Mouse (Mus musculus): ENCODE measurements around the gene Nipsnap1. TPM values are rescaled to one million over a fixed set of nuclear protein-coding genes. Genes with fewer than 3 reads are reported as not detected.
A peak's percentile ranks its signal among the peaks of the same experiment; 100 is the strongest.

Nipsnap1 gene
- total RNA-seq, 2 experiments from 2014 or later = 0.70 to 0.86 TPM

DNA sequence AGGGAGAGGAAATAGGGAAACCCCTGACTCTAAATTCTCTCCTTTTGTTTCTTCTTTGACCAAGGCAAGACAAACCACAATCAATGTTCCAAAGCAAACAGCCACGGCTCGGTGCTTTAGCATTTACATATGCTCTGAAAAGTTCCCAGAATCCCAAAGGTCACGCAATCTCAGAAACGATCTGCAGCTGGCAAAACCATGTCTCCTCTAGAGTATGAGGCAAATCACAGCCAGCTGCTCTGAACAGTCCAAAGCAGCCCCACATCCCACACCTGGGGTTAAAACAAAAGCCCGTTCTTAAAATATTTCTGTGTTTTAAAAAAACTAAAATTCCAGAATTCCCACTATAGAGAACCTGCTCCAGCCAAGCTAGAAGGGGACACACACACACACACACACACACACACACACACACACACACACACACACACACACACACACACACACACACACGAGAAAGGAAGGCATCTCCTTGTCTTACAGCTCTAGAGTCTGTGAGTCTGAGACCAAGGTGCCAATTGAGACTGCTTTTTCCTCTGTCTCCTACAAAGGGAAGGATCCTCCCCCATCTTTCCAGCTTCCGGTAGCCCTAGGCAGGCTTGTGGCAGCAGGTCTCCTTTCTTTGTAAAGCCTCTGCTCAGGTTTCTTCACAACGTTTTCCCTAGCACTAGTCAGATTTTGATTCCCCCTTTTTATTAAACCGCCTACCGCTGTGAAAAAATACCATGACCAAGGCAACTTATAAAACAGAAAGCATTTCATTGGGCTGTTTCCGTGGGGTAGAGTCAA lies 11.7 kb upstream of the Nipsnap1 start:
- intact Hi-C loops (cut with DNase I) = no loop called here
- DNase-seq (ENCODE audit: low spot score) = no peak

DNA sequence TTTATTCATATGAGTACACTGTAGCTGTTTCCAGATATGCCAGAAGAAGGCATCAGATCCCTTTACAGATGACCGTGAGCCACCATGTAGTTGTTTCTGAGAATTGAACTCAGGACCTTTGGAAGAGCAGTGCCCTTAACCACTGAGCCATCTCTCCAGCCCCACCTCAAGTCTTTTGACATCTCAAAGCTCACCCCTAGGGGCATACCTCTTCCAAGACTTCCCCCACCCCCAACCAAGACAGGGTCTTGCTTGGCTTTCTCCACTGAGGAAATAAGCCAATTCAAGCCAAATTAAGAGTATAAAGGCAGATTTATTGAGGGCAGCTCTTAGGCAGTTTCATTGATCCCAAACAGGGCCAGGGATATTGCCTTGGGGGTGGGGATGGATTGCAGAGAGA lies 11.0 kb upstream of the Nipsnap1 start:
- intact Hi-C loops (cut with DNase I) = no loop called here
- no peak for DNase-seq (ENCODE audit: low spot score)

GRCm38 (mm10) chr11:4865645-4866251 lies 8.0 kb upstream of the Nipsnap1 start:
- intact Hi-C loops (cut with DNase I) = loop anchor here (2.0 kb wide), 2 partner anchors 23 to 429 kb away; no protein-coding TSS in a partner anchor
- no peak for DNase-seq (ENCODE audit: low spot score)

- intact Hi-C loops (cut with DNase I) = no loop called here
Measured at GRCm38 (mm10) chr11:4874551-4874950, 800 bp downstream of the Nipsnap1 start.

GRCm38 (mm10) chr11:4881087-4881486 lies 7.3 kb downstream of the Nipsnap1 start:
- DNase-seq (ENCODE audit: low spot score) = no peak
- intact Hi-C loops (cut with DNase I) = no loop called here

More at GRCm38 (mm10) chr11:4874551-4874950, 800 bp downstream of the Nipsnap1 start:
- no peak for DNase-seq (ENCODE audit: low spot score)

DNA sequence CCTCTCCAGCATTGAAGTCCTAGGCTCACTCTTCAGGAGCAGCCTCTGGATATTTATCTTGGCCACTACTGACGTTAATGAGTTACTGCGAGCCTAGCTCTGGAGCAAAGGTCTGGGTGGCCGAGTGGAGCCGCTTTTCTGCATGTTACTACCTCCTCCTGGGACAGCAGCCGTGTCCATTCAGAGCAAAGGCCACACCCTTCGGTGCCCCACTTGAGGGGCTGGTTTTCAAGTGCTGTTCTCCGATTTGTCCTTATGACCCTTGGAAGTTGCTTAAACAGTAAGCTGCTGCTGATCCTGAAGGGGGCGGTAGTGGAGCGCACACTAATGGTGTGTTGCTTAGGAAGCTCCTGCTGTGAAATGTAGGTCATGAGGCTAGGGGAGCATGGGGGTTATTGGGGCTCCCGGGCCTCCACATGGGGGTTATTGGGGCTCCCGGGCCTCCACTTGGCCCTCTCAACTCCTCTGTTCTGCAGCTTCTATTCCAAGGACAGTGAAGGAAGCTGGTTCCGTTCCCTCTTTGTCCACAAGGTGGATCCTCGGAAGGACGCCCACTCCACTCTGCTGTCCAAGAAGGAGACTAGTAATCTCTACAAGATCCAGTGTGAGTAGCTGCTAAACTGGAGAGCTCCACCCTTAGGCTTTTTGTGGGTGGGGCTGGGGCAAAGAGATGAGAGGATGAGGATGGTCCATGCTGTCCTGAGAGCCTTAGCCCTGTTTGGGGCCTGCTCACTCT lies 9.3 kb downstream of the Nipsnap1 start:
- DNase-seq (ENCODE audit: low spot score) = no peak
- intact Hi-C loops (cut with DNase I) = no loop called here

GRCm38 (mm10) chr11:4885385-4885903 lies 11.7 kb downstream of the Nipsnap1 start:
- no peak for DNase-seq (ENCODE audit: low spot score)

GRCm38 (mm10) chr11:4886987-4887386 lies 13.2 kb downstream of the Nipsnap1 start:
- DNase-seq (ENCODE audit: low spot score) = no peak
- intact Hi-C loops (cut with DNase I) = no loop called here

More at GRCm38 (mm10) chr11:4885385-4885903, 11.7 kb downstream of the Nipsnap1 start:
- intact Hi-C loops (cut with DNase I) = no loop called here

GRCm38 (mm10) chr11:4894848-4895816 lies 21.4 kb downstream of the Nipsnap1 start, which contains the start of gene Thoc5:
TSS of gene Thoc5 (plus strand) at chr11:4895320.
- DNase-seq (ENCODE audit: low spot score) = peak; percentile 63
- intact Hi-C loops (cut with DNase I) = no loop called here

GRCm38 (mm10) chr11:4900437-4900836 lies 26.7 kb downstream of the Nipsnap1 start:
- no peak for DNase-seq (ENCODE audit: low spot score)
- intact Hi-C loops (cut with DNase I) = no loop called here

DNA sequence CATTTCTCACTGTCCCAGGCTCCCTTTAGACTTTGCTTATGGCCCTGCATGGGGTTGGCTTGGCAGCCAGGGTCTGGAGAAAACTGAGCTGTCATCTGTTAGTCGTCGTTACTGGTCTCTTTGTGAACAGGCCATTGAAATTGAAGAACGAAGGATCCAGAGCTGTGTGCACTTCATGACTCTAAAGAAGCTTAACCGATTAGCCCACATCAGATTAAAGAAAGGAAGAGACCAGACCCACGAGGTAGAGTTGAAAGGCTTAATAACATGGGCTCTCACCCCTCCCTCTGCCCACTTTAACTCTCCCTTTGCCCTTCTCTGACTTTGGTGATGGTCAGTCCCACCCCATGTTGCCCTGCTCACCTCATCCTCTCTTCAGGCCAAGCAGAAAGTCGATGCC lies 28.2 kb downstream of the Nipsnap1 start:
- intact Hi-C loops (cut with DNase I) = no loop called here

DNA sequence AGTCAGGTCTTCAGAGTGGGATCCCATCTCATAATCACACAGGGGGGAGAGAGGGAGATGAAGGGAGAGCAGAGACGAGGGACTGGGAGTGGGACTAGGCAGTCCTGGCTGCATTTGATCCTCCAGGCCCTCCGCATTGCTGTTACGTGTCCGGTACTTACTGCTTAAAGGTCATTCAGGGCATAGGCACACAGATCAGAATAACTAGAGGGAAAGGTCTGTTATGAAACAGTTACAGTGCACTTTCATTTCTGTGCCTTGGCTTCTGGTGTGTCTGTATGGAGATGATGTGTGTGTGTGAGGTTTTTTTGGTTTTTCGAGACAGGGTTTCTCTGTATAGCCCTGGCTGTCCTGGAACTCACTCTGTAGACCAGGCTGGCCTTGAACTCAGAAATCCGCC lies 32.5 kb downstream of the Nipsnap1 start:
- no peak for DNase-seq (ENCODE audit: low spot score)
- intact Hi-C loops (cut with DNase I) = no loop called here

More for the DNA sequence above, 28.2 kb downstream of the Nipsnap1 start:
- DNase-seq (ENCODE audit: low spot score) = no peak

- no peak for DNase-seq (ENCODE audit: low spot score)
Measured at GRCm38 (mm10) chr11:4916068-4916467, 42.3 kb downstream of the Nipsnap1 start.

DNA sequence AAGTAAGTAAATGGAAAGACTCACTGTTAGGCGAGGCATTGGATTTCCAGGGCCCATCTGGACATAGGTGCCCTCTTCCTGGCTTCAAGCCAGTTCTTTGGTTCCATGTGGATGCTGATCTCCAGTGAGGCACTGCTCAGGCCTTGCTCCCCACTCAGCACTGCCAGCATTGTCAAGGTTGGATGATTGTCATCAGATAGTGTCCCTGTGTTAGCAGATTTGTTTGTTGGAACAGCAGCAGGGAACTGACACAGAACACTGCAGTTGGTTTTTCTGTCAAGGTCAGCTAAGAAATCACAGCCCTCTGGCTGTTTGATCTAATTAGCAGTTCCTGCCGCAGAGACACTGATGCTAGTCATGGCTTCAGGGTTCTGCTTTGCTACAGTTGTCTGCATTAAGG lies 47.5 kb downstream of the Nipsnap1 start:
- no peak for DNase-seq (ENCODE audit: low spot score)
- intact Hi-C loops (cut with DNase I) = no loop called here

More at GRCm38 (mm10) chr11:4916068-4916467, 42.3 kb downstream of the Nipsnap1 start:
- intact Hi-C loops (cut with DNase I) = loop anchor here (2.0 kb wide), 1 partner anchor 59 kb away; no protein-coding TSS in a partner anchor

DNA sequence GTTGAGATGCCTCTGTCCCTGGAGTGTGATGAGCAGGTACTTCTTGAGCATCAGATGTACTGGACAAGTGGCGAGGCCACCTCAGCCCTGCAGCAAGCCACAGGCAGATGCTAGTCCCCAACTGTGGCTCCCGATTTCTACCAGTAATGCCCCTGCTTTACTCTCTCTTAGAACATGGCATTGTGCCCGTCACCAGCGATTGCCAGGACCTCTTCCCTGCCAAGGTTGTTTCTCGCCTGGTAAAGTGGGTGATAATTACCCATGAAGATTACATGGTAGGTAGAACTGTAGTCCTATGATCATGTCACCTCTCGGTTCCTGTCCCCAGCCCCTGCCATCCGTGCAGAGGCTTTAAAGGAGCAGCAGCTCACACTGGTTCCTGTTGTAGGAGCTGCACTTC lies 48.0 kb downstream of the Nipsnap1 start:
- no peak for DNase-seq (ENCODE audit: low spot score)
- intact Hi-C loops (cut with DNase I) = no loop called here

DNA sequence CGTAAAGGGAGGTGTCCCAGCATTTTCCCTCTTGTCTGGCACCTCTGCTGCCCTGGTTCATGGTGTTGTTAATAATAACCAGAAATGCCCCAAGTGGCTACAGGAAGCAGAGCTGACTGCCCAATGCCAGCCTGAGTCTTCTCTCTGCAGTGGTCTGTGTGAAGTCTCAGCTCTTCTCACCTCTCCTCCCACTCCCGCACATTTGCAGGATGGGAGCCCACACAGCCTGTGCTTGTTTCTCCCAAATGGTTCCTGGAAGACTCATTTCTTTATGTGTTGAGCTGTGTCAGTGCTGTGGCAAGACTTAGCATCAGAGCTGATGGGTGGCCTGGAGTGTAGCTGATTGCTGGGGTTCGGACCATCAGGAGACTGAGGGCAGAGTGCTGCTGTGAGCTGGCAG lies 53.5 kb downstream of the Nipsnap1 start:
- intact Hi-C loops (cut with DNase I) = no loop called here
- DNase-seq (ENCODE audit: low spot score) = no peak

GRCm38 (mm10) chr11:4931009-4931601 lies 57.4 kb downstream of the Nipsnap1 start:
- DNase-seq (ENCODE audit: low spot score) = no peak
- intact Hi-C loops (cut with DNase I) = no loop called here

DNA sequence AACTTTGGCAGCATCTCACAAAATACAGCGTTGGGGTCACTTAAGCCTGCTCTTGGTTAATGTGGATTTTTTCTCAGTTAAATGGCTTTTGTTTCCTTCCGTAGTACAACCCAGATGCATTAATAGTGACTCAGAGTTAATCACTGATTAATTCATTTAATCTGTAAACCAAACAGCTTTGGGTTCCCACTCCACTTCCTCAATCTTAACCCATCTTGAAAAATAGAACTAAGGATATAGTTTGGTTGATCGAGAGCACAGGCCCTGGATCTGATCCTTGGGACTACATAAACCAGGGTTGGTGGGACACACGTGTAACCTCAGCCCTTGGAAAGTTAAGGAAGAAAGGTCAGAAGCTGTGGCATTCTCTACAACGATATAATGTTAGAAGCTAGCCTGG lies 62.5 kb downstream of the Nipsnap1 start:
- DNase-seq (ENCODE audit: low spot score) = no peak
- intact Hi-C loops (cut with DNase I) = no loop called here
